Mouse (Mus musculus): ENCODE data around the gene Col4a2.

DNA sequence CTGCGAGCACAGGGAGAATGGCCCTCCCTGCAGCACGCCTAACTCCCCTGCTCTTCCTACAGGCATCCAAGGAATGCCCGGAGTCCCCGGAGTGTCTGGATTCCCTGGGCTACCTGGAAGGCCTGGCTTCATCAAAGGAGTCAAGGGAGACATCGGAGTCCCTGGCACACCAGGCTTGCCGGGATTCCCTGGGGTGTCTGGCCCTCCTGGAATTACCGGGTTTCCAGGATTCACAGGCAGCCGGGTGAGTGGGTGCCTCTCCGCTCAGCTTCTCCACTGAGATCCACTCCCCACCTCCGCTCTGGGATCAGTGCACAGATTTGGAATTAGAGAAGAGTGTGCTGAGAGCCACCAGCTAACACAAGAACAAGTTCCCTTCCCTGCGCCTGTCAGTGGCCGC, 125.3 kb downstream of the Col4a2 start:
- TF ChIP-seq CTCF (IDR thresholded peaks at IDR 0.05; ENCODE audit: borderline replicate concordance, extremely low read depth, insufficient read depth, insufficient read length) (no peak), POLR2A (IDR thresholded peaks at IDR 0.05; ENCODE audit: borderline replicate concordance, extremely low read depth, insufficient read depth, insufficient read length, poor library complexity, severe bottlenecking) (no peak)

All from brain, embryonic 14.5 days (tissue).